Mouse (Mus musculus) testis, adult 2 months (tissue): Measurements from ENCODE around the gene Cdc42ep3. TPM values are rescaled to one million over a fixed set of nuclear protein-coding genes. Genes with fewer than 3 reads are reported as not detected.

Experiments
- H3K27ac ChIP-seq: fragments of 200-500 bp; 2 replicates; pipeline ENCODE4 v1.5.1; 2012; ENCODE audit warnings: low read depth, low read length; ENCODE audit not compliant: control insufficient read depth, insufficient read depth
- H3K27me3 ChIP-seq: fragments of 200-500 bp; 2 replicates; pipeline ENCODE4 v1.6.1; 2012; ENCODE audit warnings: mild to moderate bottlenecking, low read length, moderate library complexity; ENCODE audit not compliant: control insufficient read depth, insufficient read depth
- H3K36me3 ChIP-seq: fragments of 200-500 bp; 2 replicates; pipeline ENCODE4 v1.6.1; 2012; ENCODE audit warnings: mild to moderate bottlenecking, low read length; ENCODE audit not compliant: control insufficient read depth, insufficient read depth
- H3K4me1 ChIP-seq: fragments of 200-500 bp; 2 replicates; pipeline ENCODE4 v1.6.1; 2012; ENCODE audit warnings: low read length; ENCODE audit not compliant: control insufficient read depth, insufficient read depth
- H3K4me3 ChIP-seq: fragments of 200-500 bp; 2 replicates; pipeline ENCODE4 v1.5.1; 2012; ENCODE audit warnings: low read depth, mild to moderate bottlenecking, low read length, moderate library complexity, mixed read lengths; ENCODE audit not compliant: control insufficient read depth
- CTCF ChIP-seq: fragments of 200-500 bp; IDR thresholded peaks from 2 replicates; pipeline ENCODE4 v1.5.1; 2012; ENCODE audit warnings: low read depth, mild to moderate bottlenecking, inconsistent platforms, low read length, moderate library complexity; ENCODE audit not compliant: control insufficient read depth, insufficient read depth, insufficient replicate concordance
- POLR2A ChIP-seq: fragments of 200-500 bp; IDR thresholded peaks from 2 replicates; pipeline ENCODE4 v1.6.1; 2012; ENCODE audit warnings: low read depth, mild to moderate bottlenecking, inconsistent platforms, low read length, moderate library complexity; ENCODE audit not compliant: control insufficient read depth
- polyA plus RNA-seq: library from polyadenylated mRNA; depleted of rRNA; stranded (reverse); fragments of >200 nt; gene quantifications from 2 replicates; pipeline ENCODE4 v1.2.3, GENCODE M21; 2012

Gene Cdc42ep3
- polyA plus RNA-seq, 1 experiment = 73.1 TPM

- Histone ChIP-seq H3K27ac (no peak overlapping the region), H3K27me3 (no peaks in the 10 kb centered on the region), H3K36me3 (no peaks in the 10 kb centered on the region), H3K4me1 (no peaks in the 10 kb centered on the region), H3K4me3 (no peak overlapping the region)
- no peak for TF ChIP-seq POLR2A
- no peak for TF ChIP-seq CTCF
Measured at GRCm38 (mm10) chr17:79379191-79379590, 24.3 kb upstream of the Cdc42ep3 start.

- H3K36me3 ChIP-seq = no peaks in the 10 kb centered on the region
- H3K4me3 ChIP-seq = no peak overlapping the region
- H3K4me1 ChIP-seq = no peaks in the 10 kb centered on the region
- H3K27ac ChIP-seq = no peak overlapping the region
- no peak for TF ChIP-seq POLR2A
- no peak for TF ChIP-seq CTCF
- H3K27me3 ChIP-seq = no peaks in the 10 kb centered on the region
Measured at GRCm38 (mm10) chr17:79376434-79377210, 21.7 kb upstream of the Cdc42ep3 start.

GRCm38 (mm10) chr17:79372973-79373372, 18.1 kb upstream of the Cdc42ep3 start:
- Histone ChIP-seq H3K27me3 (no peaks in the 10 kb centered on the region), H3K4me3 (no peak overlapping the region), H3K27ac (no peak overlapping the region), H3K36me3 (no peaks in the 10 kb centered on the region), H3K4me1 (no peaks in the 10 kb centered on the region)
- no peak for TF ChIP-seq POLR2A
- no peak for TF ChIP-seq CTCF

- no peak overlapping the region for H3K27ac ChIP-seq
- no peak for TF ChIP-seq POLR2A
- no peak for TF ChIP-seq CTCF
- H3K36me3 ChIP-seq = no peaks in the 10 kb centered on the region
- no peak overlapping the region for H3K4me3 ChIP-seq
- H3K4me1 ChIP-seq = no peaks in the 10 kb centered on the region
- no peaks in the 10 kb centered on the region for H3K27me3 ChIP-seq
Measured at GRCm38 (mm10) chr17:79364749-79365450, 10.0 kb upstream of the Cdc42ep3 start.

GRCm38 (mm10) chr17:79356071-79356601, 1.2 kb upstream of the Cdc42ep3 start:
- peak overlapping the region; percentile 88 for H3K4me3 ChIP-seq
- peak overlapping the region; percentile 96 for H3K27ac ChIP-seq
- no peak for TF ChIP-seq CTCF
- TF ChIP-seq POLR2A = no peak
- peaks cover 12% of the 10 kb centered on the region for H3K4me1 ChIP-seq
- H3K36me3 ChIP-seq = no peaks in the 10 kb centered on the region
- H3K27me3 ChIP-seq = no peaks in the 10 kb centered on the region

- Histone ChIP-seq H3K27ac (peak overlapping the region; percentile 96), H3K4me3 (peak overlapping the region; percentile 88), H3K27me3 (no peaks in the 10 kb centered on the region), H3K4me1 (peaks cover 12% of the 10 kb centered on the region), H3K36me3 (no peaks in the 10 kb centered on the region)
- TF ChIP-seq CTCF (no peak), POLR2A (peak; percentile 24; the same call in 1 of the 2 replicates)
Measured at GRCm38 (mm10) chr17:79355271-79355991, 540 bp upstream of the Cdc42ep3 start.

GRCm38 (mm10) chr17:79354174-79354443, 782 bp downstream of the Cdc42ep3 start:
- no peaks in the 10 kb centered on the region; the same call in 1 of the 2 replicates for H3K36me3 ChIP-seq
- H3K27me3 ChIP-seq = no peaks in the 10 kb centered on the region
- H3K27ac ChIP-seq = peak overlapping the region; percentile 98
- H3K4me1 ChIP-seq = peaks cover 15% of the 10 kb centered on the region
- peak overlapping the region; percentile 95 for H3K4me3 ChIP-seq
- TF ChIP-seq POLR2A (no peak), CTCF (no peak)
